Mouse (Mus musculus) regulatory T cell (primary cell): ENCODE results near the gene Safb.
"Not testable (repeated sequence)": the region's sequence is repeated elsewhere in the genome, so short reads cannot be mapped to it uniquely, and the experiment has no call there.

ENCODE experiments used
- in situ Hi-C: fragments of 300-600 bp; cut with MboI, MseI; formaldehyde crosslinking; loops from one replicate; pipeline ENCODE4 v1.15.1; 2025; ENCODE audit warnings: high pct_unique_total_duplicates

Gene Safb

DNA sequence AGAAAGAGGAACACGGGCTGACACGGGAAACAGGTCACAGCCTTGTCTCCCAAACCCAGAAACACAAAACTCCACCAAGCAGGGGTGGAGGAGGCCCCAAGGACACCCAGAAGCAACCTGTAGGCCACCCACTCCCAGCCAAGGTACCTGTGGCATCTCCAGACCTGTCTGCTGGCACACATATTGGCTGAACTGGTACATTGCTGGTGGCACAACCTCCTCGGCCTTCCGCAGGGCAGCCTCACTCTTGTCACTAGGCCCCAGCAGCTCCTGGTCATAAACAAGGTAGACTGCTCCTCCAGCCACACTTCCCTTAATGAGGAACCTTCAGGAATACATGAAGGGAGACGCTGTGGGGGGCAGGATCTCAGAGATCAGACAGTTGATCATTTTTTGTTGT lies 24.1 kb downstream of the Safb start:
- in situ Hi-C loops = no loop called here

DNA sequence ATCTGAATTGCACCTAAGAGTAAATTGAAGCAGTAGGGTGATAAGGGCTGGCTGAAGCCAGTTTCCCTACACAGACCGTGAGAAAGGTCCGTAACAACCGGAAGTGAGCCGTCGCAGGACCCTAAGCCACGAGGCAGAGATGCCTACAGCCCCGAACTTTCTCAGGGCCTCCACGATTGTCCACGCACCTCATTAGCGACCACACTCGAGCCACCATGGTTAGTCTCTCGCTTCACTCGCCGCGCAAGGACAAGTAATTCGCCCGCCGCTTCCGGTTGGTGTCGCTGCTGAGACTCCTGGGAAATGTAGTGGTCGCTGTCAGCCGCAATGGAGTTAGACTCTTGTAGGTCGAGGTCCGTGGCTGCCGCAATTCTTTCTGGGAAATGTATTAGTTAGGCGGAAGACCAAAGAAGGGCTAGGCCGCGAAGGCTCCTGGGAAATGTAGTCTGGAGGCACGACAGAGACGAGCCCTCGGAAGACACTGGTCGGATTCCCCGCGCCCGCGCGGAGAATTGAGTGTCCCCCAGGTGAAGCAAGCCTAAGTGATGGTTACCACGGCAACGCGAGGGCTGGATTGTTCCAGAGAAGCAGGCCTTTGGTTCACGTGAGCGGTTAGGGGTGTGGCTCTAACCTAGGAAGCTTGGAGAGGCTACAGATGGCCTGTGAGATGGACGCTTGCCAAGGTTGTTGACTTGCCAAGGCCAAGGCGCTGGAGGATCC lies 25.0 kb downstream of the Safb start, which contains the start of gene 2410015M20Rik:
Gene 2410015M20Rik, minus strand, starts transcription at position 320 of the 720 bp plus-strand sequence.
- in situ Hi-C loops = no loop called here

GRCm38 (mm10) chr17:56611323-56611722 lies 26.7 kb downstream of the Safb start:
- in situ Hi-C loops = no loop called here

DNA sequence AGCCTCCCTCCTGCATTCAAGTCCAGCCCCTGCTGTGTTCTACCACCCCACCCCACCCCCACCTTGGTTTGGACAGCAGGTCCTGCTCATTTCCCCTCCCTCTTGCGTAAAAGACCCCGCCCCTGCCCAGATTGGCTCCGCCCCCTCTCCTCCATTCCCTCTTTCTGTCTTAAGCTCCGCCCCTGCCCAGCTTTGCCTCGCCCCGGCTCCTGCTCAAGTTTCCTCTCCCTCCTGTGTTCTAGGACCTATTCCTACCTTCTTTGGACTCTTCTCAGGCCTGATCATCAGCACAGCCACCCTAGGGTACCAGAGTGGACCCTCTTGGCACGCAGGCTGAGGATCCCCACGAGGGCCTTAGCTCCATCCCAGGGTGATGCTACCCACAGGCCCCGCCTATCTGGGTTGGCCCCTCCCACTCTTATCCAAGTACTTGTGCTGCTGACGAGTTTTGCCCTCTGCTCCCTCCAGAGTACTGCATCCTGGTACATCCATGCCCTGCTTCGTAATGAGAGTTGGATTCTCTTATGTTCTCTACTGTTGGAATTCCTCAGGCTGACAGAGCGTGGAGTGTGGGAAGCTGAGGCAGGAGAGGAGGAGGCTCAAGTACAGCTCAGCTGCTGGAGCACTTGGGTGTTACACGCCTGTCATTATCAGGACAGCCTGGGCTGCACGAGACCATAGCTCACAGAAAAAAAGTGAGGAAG lies 27.4 kb downstream of the Safb start:
- in situ Hi-C loops = no loop called here

- in situ Hi-C loops = not testable (repeated sequence)
Measured at GRCm38 (mm10) chr17:56612565-56612939, 27.9 kb downstream of the Safb start.

- in situ Hi-C loops = no loop called here
Measured at GRCm38 (mm10) chr17:56613236-56613844, 28.7 kb downstream of the Safb start, which contains the start of gene Rpl36. Gene Rpl36, plus strand, starts transcription at chr17:56613416.

DNA sequence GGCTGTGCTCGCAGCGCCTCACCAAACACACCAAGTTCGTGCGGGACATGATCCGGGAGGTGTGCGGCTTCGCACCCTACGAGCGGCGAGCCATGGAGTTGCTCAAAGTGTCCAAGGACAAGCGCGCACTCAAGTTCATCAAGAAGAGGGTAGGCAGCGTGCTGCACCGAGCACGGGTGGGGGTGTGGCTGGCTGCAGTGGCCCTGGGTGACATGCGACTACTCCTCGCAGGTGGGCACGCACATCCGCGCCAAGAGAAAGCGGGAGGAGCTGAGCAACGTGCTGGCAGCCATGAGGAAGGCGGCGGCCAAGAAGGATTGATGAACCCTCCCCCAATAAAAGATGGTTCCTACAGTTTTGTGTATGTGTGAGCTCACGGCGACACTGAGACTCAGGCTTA lies 29.3 kb downstream of the Safb start:
- in situ Hi-C loops = not testable (repeated sequence)

DNA sequence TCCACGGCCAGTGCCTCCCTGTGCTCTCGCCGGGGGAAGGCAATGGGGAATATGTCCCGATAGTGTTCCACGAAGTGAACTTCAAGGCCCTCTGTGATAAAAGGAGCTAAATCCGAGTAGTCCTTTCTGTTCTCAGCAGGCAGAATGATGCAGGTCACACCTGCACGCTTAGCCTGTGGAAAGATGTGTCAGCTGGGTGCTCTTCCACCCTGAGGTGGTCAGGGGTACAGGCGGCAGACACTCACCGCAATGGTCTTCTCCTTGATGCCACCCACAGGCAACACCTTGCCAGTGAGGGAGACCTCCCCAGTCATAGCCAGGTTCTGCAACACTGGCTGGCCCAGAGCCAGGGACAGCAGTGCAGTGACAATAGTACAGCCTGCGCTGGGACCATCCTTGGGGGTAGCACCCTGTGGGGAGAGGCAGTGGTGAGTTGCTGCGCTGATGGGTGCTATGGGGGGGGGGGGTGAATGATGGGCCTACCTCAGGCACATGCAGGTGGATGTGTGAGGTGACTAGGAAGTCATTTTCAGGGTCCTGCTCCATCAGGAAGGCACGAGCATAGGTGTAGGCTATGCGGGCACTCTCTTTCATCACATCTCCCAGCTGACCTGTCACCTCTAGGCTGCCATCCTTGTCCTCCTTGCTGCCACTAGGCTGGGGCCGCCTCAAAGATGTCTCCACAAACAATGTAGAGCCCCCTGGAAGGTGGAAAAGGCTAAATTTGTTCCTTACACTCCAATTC lies 29.9 kb downstream of the Safb start:
- in situ Hi-C loops = loop anchor here (5.0 kb wide), 1 partner anchor 53 kb away; no protein-coding TSS in a partner anchor

GRCm38 (mm10) chr17:56615136-56615784 lies 30.6 kb downstream of the Safb start:
- in situ Hi-C loops = loop anchor here (5.0 kb wide), 1 partner anchor 52 kb away; no protein-coding TSS in a partner anchor

- in situ Hi-C loops = loop anchor here (5.0 kb wide), 1 partner anchor 52 kb away; no protein-coding TSS in a partner anchor
Measured at GRCm38 (mm10) chr17:56615792-56616191, 31.2 kb downstream of the Safb start.

GRCm38 (mm10) chr17:56616725-56617124 lies 32.1 kb downstream of the Safb start:
- in situ Hi-C loops = loop anchor here (5.0 kb wide), 1 partner anchor 51 kb away; no protein-coding TSS in a partner anchor

- in situ Hi-C loops = loop anchor here (5.0 kb wide), 1 partner anchor 50 kb away; no protein-coding TSS in a partner anchor
Measured at GRCm38 (mm10) chr17:56617628-56618027, 33.0 kb downstream of the Safb start.

GRCm38 (mm10) chr17:56625495-56625894 lies 40.9 kb downstream of the Safb start:
- in situ Hi-C loops = no loop called here

GRCm38 (mm10) chr17:56626260-56626659 lies 41.6 kb downstream of the Safb start:
- in situ Hi-C loops = no loop called here

- in situ Hi-C loops = no loop called here
Measured at GRCm38 (mm10) chr17:56626754-56627470, 42.3 kb downstream of the Safb start, which contains the start of gene Lonp1. Gene Lonp1, minus strand, starts transcription at chr17:56626887.

DNA sequence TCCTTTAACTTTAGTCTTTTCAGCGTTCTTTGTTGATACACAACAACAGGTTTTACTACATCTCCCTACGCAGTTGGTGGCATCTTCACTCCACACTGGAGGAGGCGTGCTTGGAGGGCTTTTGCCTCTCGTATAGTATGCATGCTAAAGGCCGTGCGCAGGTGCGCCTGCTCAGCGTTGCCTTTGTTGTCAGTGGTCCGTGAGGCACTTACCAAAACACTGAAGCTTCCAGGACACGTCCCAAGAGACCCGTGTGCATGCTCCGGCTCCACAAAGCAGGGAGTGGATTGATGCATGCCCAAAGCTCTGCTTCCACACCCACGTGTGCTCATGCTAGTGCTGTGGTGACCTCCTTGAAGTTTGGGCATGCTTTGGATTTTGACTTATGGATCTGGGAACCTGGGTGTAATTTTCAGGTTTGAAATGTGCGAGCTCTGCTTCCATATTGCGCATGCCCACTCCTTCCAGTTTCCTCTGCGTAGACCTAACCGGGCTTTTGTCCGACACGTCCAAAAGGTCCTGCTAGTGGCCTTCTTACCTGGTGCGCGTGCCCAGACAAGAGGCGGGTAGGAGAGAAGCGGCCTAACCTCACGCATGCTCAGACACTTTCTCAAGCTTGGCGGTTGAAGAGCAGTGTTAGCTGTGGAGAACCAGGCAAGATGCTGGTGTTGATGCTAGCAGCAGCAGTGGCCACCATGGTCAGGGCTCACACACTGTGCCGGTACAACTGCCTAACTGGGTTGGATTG lies 43.1 kb downstream of the Safb start, which contains the start of gene Catsperd:
Gene Catsperd, plus strand, starts transcription at position 614 of the 748 bp plus-strand sequence.
- in situ Hi-C loops = no loop called here

- in situ Hi-C loops = not testable (repeated sequence)
Measured at GRCm38 (mm10) chr17:56629800-56630781, 45.5 kb downstream of the Safb start.

- in situ Hi-C loops = no loop called here
Measured at GRCm38 (mm10) chr17:56631807-56632206, 47.2 kb downstream of the Safb start.
